Mouse (Mus musculus): ENCODE data around the gene Pigk. TPM values are rescaled to one million over a fixed set of nuclear protein-coding genes. Genes with fewer than 3 reads are reported as not detected.
A peak's percentile ranks its signal among the peaks of the same experiment; 100 is the strongest.

Pigk gene
- total RNA-seq, 2 experiments from 2014 or later, result 44.2 to 48.7 TPM

DNA sequence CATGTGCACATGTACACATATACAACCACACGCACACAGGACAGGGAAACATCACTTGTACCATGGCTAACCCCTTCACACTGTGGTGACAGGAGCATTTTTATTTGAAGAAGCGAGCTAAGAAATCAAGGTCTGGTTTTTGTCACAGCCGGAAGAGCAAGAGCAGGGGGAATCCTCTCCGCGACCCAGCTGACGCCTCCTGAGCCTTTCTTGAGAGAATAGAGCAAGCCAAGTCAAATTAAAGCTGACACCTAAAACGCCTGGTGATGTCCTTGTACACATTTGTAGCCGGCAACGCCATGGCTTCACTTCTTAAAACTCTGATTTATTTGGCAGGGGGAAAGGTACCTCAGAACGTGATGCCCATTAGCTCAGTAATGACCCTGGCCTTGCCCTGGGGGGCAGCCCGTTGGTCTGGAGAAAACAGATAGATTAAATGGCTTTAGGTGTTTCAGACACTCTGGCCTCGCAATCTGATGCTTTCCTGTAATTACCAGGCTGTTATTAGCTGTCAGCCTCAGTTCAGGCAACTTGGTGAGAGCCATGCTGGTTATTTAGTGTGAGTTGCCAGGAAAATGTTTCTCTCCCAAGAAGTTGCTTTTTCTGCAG lies 141.2 kb downstream of the Pigk start:
- no peak for DNase-seq

DNA sequence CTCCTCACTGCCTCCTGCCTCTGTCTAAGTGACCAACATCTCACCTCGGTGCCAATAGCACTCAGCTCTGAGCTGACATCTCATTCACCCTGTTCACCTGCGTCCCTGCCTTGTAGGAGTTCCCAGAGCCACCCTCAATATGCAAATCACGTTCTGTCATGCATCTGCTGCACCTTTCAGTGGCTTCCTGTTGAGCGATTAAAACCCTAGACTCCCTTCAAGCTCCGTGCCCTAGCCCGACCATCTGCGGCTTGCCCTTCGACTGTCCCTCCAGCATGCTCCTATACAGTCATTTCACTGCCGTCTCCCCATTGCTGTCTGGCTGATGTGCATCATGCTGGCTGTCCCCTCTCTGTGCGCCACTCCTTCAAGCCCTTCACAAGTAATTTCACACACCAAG lies 142.2 kb downstream of the Pigk start:
- DNase-seq, result no peak

DNA sequence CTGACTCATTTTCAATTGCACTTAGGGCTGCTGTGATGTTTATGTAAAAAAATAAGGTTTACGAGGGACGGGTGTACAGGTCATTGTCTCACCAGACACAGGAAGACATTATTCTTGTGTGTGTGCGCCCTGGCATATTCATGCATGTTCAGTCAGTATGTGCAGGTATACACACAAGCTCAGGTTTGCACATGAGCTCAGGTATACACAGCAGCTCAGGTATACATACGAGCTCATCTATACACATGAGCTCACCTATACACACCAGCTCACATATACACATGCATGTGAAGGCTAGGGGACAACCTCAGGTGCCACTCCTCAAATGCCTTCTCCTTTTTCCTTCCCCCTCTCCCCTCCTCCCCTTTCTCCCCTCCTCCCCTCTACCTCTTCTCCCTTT lies 147.6 kb downstream of the Pigk start:
- DNase-seq, result no peak

DNA sequence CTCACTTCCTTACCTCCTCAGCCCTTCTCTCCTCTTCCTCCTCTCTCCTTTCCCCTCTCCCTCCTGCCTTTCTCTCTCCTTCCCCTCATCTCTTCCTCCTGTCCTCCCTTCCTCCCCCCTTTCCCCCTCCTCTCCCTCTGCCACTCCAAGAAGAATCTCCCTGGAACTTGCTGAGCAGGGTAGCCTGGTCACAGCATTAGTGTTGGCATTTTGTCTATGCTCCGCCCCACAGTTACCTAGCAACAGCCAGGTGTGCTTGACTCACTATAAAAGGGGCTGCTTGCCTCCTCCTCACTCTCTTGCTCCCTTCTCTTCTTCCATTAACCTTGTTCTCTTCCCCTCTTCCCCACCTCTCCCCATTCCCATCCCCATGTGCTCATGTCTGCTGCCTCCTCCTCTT lies 148.1 kb downstream of the Pigk start:
- DNase-seq, result no peak

DNA sequence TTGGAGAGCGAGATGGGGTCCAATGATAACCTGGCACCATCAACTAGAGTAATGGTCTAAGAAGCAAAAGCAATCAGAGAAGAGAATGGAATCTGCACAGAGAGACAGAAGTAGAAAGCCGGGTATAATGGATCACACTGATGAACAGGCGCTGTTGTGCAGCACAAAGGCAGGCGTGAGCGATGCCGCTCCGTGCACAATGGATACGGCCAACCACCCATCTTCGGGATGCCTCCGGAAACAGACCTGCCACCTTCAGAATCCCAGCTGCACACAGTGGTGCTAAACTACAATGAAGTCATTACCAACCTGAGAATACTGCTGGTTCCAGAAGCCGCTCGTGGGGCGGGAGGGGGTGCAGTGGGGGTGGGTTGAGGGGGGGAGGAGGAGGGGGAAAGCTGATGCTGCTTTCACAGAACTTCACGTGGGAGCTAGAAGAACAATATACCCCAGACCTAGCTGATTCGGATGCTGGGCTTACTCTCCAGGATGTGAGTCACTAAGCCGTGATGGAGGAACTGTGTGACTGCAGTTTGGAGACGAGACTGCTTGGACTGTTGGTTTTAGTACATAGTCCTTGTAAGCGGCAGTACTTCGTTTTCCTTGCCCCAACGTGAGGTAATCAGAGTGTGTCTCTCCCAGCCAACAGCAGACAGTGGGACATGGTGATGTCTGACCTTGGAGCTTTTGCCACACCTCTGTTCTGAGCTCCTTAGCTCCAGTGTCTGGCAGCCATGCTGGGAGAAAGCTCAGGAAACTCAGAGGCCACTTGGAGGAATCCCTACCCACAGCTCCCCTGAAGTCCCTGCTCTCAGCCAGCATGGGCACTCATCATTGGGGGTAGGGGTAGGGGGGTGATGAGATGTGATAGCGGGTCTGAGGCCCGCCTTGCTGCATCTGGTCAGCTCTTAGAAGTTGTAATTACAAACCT lies 152.4 kb downstream of the Pigk start:
- DNase-seq, result no peak

DNA sequence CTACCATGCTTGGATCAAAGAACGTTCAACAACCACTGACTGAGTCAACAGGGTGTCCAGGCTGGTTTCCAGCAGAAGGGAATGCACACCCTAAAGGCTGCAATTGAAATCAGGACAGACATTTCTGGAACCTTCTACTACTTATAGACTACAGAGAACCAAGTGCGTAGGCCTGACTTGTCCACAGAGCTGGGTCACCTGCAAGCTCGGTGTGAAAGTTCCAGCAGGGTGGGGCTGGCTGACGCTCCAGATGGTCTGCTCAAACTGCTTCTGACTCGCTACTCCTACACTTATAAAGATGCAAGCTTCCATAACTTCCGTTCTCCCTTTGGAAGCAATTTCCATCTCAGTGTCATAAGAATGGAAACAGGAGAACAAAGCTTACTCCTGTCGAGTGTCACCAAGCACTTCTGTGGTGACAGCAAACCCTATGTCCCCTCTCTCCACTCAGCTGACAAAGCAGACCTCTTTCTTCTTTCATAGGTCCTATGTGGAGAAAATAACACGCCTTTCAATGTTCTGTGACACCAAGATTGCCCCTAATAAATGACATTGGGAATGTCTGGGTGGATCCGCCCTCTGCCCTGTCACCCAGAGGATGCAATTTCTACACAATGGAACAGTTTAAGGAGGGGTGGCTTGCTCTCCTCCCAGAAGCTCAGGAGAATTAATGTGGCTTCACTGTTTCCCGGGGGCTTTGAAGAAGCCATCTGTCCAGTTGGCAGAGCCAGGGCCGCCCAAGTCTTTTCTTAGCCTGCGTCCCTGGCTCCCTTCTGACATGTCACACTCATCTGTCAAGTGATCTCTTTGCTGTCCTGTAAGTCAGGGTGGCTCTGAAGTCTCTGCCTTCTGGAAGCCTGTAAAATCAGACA lies 154.0 kb downstream of the Pigk start:
- DNase-seq, result no peak

DNA sequence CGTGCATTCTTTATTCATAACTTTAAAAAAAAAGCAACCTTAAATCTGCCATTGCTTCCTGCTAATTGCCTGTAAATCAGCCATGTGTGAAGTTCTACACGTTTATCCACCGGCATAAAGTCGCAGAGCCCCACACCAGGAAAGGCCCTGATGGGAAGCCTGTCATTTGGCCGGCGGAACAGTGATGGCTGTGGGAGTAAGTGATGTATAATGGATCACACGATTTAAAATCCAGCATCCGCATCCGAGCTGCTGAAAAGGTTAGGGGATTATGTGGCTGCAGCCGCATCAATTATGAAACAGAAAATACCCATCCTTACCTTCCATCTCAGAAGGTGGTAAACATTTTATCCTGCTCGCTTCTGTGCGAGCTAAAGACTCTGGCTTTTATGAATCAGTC lies 158.2 kb downstream of the Pigk start:
- no peak for DNase-seq

DNA sequence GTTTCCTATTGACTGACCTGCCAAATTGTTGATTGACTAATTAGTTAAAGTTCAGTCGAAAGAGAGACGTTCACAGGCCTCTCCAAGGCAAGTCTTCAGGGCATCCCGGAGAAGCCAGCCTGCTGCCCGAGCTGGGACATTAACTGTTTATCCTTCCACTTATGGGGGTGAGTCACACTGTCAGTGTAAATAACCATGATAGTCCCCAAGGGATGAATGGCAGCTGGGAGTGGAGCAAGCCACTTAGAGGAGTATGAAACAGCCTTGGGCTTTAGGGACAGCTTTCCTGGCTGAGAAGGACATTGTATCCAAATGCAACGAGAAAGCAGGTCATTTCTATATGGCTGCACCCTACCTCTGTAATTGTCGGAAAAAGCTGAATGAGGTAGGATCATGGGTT lies 158.7 kb downstream of the Pigk start:
- no peak for DNase-seq

DNA sequence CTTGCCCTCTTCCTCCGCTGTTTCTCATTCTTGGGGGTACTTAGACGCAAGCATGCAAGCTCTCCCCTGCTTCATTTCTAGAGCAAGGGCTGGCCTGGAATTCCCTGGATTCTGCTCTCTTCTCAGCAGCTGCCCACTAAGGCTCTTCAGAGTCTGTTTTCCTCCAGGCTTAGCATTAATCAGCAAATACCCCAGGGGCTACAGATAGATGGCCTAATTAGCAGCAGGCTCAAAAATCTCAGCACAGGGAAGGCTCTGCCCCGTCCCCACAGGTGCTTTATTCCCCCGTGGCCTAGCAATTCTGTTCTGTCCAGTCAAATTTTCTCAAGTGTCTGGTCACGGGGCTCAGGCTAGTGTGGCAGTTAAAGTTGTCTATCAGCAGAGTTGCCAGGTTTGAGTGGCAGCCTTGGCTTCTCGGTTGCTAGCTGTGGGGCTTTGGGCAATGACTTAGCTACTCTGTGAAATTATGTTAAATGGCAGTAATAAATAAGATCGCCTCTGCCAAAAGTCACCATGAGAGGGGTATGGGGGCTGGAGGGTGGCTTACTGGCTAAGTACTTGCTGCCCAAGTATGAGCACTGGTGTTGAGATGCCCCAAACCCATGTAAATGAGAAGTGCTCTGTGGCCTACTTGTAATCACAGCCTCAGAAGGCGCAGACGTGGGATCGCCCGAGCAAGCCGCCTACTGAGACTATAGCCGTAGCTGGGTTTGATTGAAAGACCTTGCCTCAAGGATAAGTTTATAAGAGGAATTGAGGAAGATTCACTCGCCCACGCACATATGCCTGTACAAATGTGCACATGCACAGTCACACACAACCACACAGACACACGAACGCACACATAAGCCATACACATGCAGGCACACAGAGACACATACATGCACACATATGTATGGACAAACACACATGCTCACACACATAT lies 160.8 kb downstream of the Pigk start:
- DNase-seq, result peak in 1 of 2 experiments; percentile 44

DNA sequence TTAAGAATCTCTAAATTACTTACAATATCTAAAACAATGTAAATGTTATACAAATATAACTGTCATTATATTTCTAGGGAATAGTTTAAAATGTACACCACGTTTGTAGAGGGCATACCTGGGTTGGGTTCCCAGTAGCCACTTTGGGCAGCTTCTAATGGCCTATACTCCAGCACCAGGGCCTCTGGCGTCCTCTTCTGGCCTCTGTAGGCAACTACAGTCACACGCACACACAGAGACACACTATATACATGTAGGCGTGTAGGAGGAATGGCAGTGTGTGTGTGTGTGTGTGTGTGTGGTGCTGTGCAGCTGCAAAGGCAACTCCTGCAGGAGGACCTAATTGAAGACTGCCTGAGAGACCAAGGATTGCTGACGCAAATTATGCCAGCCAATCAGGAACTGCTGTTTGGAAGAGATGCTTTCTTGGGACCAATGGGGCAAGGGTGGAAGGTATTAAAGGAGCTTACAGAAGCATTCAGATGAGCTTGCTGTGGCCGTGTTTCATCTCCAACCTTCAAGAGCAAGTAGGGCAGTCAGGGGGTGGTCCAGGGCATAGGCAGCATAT lies 161.9 kb downstream of the Pigk start:
- no peak for DNase-seq

DNA sequence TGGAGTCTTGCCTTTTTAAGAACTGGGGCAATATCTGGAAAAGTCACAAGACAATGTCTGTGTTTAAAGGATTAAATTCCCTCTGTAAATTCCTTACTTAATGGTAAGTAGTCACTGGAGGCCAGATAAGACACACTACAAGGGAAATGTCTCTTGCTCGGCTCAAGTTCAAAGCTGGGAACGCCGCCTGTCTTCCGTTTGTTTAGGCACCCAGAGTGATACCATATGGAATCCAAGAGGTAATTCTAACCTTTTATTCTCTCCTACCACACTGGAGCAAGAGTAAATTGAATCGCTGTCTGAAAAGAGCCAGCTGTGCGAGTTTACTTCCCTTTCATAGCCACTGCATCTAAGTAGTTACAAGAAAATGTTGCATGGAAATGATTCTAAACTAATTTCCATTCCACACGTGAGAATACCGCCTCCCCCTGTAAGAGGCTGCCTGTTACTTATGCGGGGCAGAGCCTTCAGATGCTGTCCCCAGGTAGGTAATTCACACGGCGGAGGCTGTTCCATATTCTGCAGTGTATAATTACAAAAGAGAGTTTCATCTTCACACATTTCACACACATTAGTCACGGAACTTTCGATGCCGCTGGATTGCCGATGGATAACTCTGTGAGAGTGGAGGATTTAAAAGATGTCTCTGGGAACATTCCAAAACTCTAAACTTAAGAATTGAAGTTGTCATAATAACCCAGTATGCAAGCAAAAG lies 166.4 kb downstream of the Pigk start:
- DNase-seq, result no peak

DNA sequence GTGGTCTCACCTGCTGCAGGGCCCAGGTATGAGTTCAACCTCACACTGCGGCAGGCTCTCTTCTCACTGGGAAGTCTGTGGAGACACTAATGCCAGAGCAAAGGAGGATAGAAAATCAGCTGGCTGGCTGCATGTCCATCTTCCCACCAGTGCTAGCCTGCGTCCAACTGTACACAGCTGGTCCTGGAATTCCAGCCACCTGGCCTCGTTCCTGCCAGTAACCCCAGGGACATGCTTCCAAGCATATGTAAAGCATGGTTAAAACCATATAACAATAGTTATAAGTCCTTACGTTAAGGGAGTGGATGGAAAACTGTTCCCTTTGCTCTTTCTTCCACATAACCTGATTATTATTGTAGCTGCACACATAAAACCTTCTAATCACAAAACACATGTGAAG lies 167.8 kb downstream of the Pigk start:
- DNase-seq, result no peak

DNA sequence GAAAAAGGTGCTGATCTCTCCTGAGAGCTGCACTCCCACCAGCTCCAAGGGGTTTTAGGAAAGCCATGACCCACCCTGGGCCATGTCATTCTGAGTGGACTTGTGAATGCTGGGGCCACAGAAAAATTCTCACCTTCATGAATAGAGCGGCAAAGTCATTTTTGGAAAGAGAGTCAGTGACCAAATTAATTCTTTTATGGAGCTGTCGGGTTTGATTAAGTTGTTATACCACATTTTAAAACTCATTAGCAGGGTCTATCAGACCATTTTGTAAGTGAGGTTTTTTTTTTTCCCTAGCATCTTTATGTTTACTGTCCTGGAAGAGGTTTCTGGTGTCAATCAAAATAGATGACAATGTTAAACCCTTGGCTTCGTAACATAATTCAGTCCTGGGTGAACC lies 169.7 kb downstream of the Pigk start:
- no peak for DNase-seq

DNA sequence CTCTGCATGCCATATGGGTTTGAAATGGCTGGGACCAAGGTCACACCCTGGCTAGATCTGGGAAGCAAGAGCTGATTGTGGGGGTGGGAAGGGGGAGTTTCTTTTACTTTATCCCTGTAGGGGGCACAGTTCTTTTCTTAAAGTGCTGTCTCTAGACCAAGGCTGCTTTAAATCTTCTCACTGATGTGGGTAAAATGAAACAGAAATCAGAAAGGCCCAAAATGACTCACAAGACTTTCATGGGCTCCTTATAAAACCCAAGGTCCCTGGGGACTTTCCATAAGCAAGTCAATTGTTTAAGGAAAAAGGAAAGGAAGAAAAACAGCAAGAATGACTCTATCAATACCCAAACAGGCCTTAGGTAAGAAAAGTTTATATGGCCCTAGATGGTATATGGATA lies 172.8 kb downstream of the Pigk start:
- DNase-seq, result no peak

DNA sequence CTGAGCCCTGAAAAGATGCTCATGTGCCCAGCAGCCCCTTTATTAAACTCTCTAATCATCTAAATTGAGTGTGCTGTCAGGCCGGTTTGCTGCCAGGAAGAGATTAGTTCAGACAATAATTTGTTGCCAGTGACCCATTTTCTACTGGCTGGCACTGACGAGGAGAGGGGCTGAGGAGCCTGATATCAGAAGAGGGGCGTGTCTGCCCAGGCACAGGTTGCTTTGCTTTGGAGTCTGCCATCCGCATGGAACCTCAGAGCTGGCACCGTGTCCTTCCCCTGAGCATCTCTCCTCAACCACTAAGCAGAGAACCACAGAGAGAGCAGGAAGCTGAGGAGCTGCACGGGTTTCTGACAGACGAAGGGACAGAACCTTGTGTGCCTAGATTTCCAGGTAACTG lies 174.2 kb downstream of the Pigk start:
- DNase-seq, result no peak

DNA sequence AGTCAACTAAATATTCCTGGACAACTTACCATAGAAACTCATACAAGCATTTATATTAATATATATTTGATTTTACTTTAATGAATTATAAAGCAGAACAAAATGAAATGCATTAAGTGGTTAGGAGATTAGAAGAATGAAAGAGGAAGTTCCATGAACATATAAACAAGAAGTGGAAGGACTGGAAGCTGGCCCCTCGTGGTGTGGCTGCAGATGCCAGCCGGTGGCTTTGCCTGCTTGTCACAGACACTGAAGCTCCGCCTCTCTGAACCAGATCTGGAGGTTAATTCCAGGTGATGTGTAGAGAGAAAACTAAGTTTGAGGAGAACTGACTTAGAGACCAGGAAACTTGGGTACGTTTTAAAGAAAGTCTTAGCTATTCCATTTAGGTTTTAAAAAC lies 181.0 kb downstream of the Pigk start:
- DNase-seq, result no peak

DNA sequence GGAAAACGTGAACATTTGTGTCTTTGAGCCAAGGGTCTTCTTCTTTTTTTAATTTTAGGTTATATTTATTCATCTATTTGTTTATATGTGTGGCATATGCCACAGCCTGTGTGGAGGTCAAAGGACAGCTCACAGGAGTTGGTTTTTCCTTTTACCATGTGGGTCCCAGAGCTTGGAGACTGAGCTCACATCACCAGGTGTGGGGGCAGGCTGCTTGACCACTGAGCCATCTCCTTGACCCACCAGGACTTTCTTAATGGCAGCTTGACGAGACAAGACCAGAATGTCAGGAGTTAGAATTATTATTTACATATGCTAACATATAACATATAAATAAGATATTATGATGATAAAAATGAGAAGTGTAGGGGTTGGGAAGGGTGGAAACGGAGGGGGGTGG lies 182.2 kb downstream of the Pigk start:
- DNase-seq, result no peak

DNA sequence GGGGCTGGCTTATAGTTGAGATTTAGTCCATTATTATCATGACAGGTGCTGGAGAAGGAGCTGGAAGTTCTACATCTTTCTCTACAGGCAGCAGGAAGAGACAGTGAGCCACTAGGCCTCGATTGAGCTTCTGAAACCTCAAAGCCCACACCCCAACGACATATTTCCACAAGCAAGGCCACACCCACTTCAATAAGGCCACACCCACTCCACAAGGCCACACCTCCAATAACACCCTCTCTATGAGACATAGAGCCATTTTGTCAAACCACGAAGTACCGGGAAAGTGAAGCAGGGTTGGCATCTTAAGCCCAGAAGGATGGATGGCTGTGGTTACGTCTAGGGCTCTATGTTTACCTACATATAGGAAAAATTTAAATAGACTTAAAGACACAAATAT lies 183.3 kb downstream of the Pigk start:
- DNase-seq, result no peak

DNA sequence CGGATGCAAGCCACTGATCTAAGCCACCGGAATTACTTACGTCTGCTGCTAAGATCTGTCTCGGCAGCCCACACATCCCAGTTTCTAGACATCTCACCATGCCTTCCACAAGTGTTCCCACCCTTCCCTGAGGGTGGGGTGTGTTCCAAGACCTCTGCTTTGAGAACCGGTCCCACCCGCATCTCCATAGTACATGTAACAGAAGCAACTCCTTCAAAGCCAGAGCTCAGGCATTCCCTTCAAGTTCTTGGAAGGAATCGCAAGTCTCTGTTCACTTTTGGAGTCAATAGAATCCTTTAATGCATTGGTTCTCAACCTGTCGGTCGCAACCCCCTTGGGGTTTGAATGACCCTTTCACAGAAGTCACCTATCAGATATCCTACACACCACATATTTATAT lies 185.0 kb downstream of the Pigk start:
- DNase-seq, result no peak

DNA sequence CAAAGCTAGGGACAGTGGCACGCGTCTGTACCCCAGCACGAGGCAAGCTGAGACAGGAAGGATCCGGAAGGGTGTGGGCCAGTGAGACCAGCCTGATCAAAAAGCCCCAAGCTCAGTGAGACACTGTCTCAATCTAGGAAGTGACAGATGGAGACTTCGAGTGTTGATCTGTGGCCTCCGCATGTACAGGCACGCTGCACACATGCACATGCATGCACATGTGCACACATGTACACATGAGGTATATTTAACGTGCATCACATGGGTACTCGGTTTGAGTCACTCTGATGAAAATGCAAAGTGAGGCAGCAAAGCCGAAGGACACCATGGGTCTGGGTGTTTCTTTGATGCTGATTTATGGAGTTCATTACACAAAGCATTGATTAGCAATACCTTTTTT lies 191.1 kb downstream of the Pigk start:
- no peak for DNase-seq

DNA sequence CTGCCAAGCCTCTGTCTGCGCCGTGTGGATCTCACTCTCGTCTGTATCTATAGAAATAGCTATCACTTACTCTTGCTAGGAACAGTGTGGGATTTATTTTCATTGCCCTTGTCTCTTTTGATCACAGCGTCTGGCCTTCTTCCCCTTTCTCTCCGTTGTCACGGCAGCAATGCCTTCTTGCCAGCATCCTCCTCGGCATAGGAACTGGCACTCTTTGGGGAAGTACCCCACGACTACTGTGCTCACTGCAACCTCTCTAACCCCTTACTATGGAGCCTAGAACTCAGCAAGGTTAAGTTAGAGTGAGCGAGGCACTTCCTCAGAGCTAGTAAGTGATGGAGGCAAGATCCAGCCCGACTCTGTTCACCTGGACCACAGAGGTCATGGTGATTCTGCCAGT lies 191.9 kb downstream of the Pigk start:
- DNase-seq, result no peak
